Mouse (Mus musculus) erythroblast, embryonic 14.5 days (primary cell): ENCODE data around the gene Negr1.

Experiments
- GATA1 ChIP-seq: IDR thresholded peaks from 2 replicates; pipeline ENCODE4 v1.6.1; 2012; ENCODE audit warnings: low read length, inconsistent platforms, mixed read lengths
- TAL1 ChIP-seq: IDR thresholded peaks from 3 replicates; pipeline ENCODE4 v1.6.1; 2012; ENCODE audit warnings: low read length, inconsistent platforms, mixed read lengths

DNA sequence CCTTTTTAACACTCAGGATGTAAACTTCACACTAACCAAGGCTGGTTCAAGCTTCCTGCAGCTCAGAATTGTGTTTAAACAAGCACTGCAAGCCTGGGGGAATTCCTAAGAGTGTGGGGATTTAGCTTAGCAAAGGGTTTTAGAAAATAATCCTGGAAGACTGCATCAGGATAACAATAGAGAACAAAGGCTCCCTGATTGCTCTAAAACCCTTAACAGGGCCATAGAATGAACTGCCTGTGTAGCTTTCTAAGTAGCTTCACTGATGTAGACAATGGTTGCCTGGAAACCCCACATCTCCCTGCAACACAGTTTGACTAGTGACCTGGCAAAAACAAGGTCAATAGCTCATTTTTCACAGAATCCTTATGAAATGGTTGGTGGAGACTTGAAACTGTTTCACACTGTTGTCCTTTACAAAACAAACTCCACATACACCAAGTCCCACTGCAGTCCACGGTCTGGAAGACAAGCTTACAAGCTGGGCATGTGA, 759.5 kb downstream of the Negr1 start:
- TF ChIP-seq TAL1 (no peak), GATA1 (no peak)
